Mouse (Mus musculus) limb, embryonic 12.5 days (tissue): Measurements from ENCODE around the gene March11. TPM values are rescaled to one million over a fixed set of nuclear protein-coding genes. Genes with fewer than 3 reads are reported as not detected.

Source experiments
- ATAC-seq: fragments of 200-750 bp; cut with Nextera tagmentation; 2 replicates; pipeline ENCODE4 v1.8.0; 2017; ENCODE audit warnings: low read depth, moderate TSS enrichment; ENCODE audit not compliant: insufficient number of reproducible peaks, insufficient read depth, low FRiP score, low TSS enrichment
- H3K27ac ChIP-seq: fragments of 300-500 bp; sonication (generic); 2 replicates; pipeline ENCODE4 v1.5.1; 2016; ENCODE audit warnings: mild to moderate bottlenecking, moderate library complexity
- H3K27me3 ChIP-seq: fragments of 300-500 bp; sonication (generic); 2 replicates; pipeline ENCODE4 v1.6.1; 2016; ENCODE audit warnings: mild to moderate bottlenecking, moderate library complexity
- H3K36me3 ChIP-seq: fragments of 300-500 bp; sonication (generic); 2 replicates; pipeline ENCODE4 v1.6.1; 2016; ENCODE audit warnings: mild to moderate bottlenecking, moderate library complexity
- H3K4me1 ChIP-seq: fragments of 300-500 bp; sonication (generic); replicated peaks from 2 replicates; pipeline ENCODE4 v1.6.1; 2016
- H3K4me2 ChIP-seq: fragments of 300-500 bp; sonication (generic); 2 replicates; pipeline ENCODE4 v1.6.1; 2016; ENCODE audit warnings: mild to moderate bottlenecking, moderate library complexity
- H3K4me3 ChIP-seq: fragments of 300-500 bp; sonication (generic); replicated peaks from 2 replicates; pipeline ENCODE4 v1.5.1; 2016; ENCODE audit warnings: mild to moderate bottlenecking
- H3K9ac ChIP-seq: fragments of 300-500 bp; sonication (generic); replicated peaks from 2 replicates; pipeline ENCODE4 v1.6.1; 2016; ENCODE audit warnings: mild to moderate bottlenecking, moderate library complexity
- H3K9me3 ChIP-seq: fragments of 300-500 bp; sonication (generic); 2 replicates; pipeline ENCODE4 v1.6.1; 2016; ENCODE audit warnings: mild to moderate bottlenecking, moderate library complexity
- WGBS: fragments of 180-500 bp; shearing (Covaris S2); methylation state at CpG from one replicate; pipeline ENCODE4 v1.1.7; 2016; 5-methylcytosine and 5-hydroxymethylcytosine counted together
- polyA plus RNA-seq: library from polyadenylated mRNA; unstranded; fragments of >200 nt; fragmentation: Nextera tagmentation; extraction: Ambion mirVana; gene quantifications from 2 replicates; pipeline ENCODE4 v1.2.1, GENCODE M21; 2016

The March11 gene
- polyA plus RNA-seq, 1 experiment from 2014 or later, result 0.41 TPM

DNA sequence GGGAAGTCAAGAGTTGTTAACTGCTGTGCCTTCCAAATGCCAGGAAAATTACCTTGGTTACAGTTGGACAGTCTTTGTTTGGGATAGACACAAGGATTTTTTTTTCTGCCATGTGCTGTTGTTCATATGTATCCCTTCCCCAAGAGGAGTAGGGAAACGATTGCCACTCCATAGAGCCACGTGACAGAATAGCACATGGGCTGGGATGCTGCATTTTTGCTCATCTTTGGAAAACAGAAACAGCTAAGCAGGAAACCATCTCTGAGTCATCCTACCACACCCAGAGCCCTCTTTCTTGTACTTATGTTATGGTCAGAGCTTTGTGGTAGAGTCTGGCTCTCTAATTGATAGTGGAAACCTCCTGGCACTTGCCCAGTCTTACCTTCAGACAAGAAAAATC lies 65.4 kb downstream of the March11 start:
- no peak for ATAC-seq
- Histone ChIP-seq H3K27me3 (no peaks in the 10 kb centered on the region), H3K4me2 (no peak overlapping the region), H3K9me3 (no peaks in the 10 kb centered on the region), H3K9ac (no peak overlapping the region), H3K27ac (no peak overlapping the region), H3K4me3 (no peak overlapping the region), H3K4me1 (no peaks in the 10 kb centered on the region), H3K36me3 (no peaks in the 10 kb centered on the region)
- 79% methylated on average over 2 of the region's 2 CpGs for WGBS

DNA sequence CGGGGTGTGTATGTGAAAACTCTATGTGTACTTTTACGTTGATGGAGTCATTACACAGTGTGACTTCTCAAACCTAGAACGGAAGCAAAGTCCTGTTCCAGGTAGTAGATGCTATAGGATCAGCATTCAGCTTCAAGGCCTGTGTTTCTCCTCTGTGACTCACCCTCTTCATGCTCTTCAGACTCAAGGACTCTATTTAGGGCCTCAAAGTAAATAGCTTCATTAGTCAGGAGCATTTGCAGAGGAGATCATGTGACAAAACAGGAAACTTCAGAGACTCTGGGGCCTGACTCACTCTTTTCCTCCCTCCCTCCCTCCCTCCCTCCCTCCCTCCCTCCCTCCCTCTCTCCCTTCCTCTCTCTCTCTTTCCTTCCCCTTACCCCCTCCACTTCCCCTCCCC lies 66.1 kb downstream of the March11 start:
- Histone ChIP-seq H3K36me3 (no peaks in the 10 kb centered on the region), H3K4me3 (no peak overlapping the region), H3K27me3 (no peaks in the 10 kb centered on the region), H3K27ac (no peak overlapping the region), H3K4me2 (no peak overlapping the region), H3K9me3 (no peaks in the 10 kb centered on the region), H3K9ac (no peak overlapping the region), H3K4me1 (no peaks in the 10 kb centered on the region)
- 93% methylated on average over 3 of the region's 3 CpGs for WGBS
- ATAC-seq, result no peak

DNA sequence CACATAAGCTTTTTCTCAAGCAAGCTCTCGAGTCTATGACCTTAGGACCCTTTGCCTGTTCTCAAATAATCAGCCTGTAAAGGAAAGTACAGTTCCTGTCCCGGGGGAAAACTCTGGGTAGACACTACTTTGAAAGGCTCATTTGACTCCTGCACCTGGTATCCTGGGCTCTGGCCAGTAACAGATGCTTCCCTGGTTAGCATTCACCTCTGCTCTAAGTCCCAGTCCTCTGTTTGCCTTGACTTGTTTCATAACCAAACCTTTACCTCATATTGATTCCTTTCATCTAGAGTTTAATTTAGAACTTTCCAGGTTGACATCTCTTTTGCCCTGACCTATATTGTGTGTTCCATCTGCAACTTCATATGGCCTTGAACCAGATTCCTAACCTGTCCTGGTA lies 68.5 kb downstream of the March11 start:
- no peak overlapping the region for H3K27ac ChIP-seq
- 47% methylated on average over 2 of the region's 2 CpGs for WGBS
- H3K9me3 ChIP-seq, result no peaks in the 10 kb centered on the region
- H3K27me3 ChIP-seq, result no peaks in the 10 kb centered on the region
- H3K4me2 ChIP-seq, result no peak overlapping the region
- H3K36me3 ChIP-seq, result no peaks in the 10 kb centered on the region
- no peak for ATAC-seq
- no peak overlapping the region for H3K9ac ChIP-seq
- H3K4me1 ChIP-seq, result no peaks in the 10 kb centered on the region
- H3K4me3 ChIP-seq, result no peak overlapping the region

DNA sequence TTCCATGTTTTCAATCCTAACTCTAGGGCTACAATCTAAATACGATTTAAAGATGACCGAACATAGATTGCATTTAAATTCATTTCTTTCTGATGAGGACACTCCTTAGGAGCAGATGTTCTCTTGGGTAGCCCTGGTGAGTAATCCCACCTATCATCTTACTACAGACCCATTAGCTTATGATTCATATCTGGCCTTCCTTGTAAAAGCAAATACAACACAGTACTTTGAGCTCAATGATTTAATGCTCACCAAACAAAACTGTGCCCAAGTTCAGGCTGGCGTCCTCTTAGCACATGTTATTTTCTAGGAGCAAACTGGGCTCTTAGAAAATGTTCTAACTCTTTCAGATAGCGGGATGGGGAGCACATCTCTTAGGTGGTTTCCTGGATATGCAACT lies 70.0 kb downstream of the March11 start:
- no peak for ATAC-seq
- Histone ChIP-seq H3K4me3 (no peak overlapping the region), H3K9ac (no peak overlapping the region), H3K27me3 (no peaks in the 10 kb centered on the region), H3K36me3 (no peaks in the 10 kb centered on the region), H3K4me2 (no peak overlapping the region), H3K4me1 (no peaks in the 10 kb centered on the region), H3K27ac (no peak overlapping the region), H3K9me3 (no peaks in the 10 kb centered on the region)
- WGBS, result 86% methylated on average over 4 of the region's 4 CpGs

DNA sequence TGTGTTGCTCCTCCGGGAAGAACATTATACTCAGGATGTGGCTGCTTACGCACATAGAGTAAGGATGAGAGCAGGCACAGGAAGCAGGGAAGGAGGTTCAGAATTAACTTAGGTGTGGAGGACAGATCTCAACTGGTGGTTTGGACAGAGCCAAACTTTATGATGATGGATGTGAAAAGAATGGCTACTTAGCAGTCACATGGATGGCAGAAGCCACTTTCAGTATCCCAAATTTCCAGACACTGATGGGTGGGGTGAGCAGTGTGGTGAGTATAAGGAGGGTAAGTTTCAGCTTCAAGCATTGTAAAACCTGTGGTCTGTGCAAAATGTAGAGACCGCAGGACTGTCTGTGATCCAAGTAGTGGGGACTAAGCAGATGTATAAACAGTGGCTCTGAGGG lies 71.0 kb downstream of the March11 start:
- Histone ChIP-seq H3K4me2 (no peak overlapping the region), H3K4me3 (no peak overlapping the region), H3K4me1 (no peaks in the 10 kb centered on the region), H3K36me3 (no peaks in the 10 kb centered on the region), H3K9ac (no peak overlapping the region), H3K27ac (no peak overlapping the region), H3K27me3 (no peaks in the 10 kb centered on the region), H3K9me3 (no peaks in the 10 kb centered on the region)
- ATAC-seq, result no peak
- 56% methylated on average over 3 of the region's 3 CpGs for WGBS

DNA sequence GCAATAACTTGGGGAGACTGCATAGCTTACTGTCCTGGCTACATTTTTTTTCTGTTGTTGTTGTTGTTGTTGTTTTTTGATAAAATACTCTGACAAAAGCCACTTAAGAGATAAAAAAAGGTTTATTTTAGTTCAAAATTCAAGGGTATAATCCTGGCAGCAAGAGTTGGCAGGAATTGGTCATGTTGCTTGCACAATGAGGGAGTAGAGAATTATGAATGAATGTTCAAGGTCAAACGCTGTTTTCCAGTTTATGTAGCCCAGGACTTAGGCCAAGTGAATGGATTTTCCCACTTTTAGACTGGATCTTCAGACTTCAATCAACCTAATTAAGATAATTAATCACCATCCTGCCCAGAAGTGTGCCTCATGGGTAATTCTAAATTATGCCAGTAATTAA lies 72.0 kb downstream of the March11 start:
- no peak overlapping the region for H3K9ac ChIP-seq
- no peaks in the 10 kb centered on the region for H3K27me3 ChIP-seq
- H3K4me2 ChIP-seq, result no peak overlapping the region
- H3K27ac ChIP-seq, result no peak overlapping the region
- 84% methylated on average over 1 of the region's 1 CpGs for WGBS
- H3K36me3 ChIP-seq, result no peaks in the 10 kb centered on the region
- no peaks in the 10 kb centered on the region for H3K9me3 ChIP-seq
- ATAC-seq, result no peak
- no peaks in the 10 kb centered on the region for H3K4me1 ChIP-seq
- no peak overlapping the region for H3K4me3 ChIP-seq

DNA sequence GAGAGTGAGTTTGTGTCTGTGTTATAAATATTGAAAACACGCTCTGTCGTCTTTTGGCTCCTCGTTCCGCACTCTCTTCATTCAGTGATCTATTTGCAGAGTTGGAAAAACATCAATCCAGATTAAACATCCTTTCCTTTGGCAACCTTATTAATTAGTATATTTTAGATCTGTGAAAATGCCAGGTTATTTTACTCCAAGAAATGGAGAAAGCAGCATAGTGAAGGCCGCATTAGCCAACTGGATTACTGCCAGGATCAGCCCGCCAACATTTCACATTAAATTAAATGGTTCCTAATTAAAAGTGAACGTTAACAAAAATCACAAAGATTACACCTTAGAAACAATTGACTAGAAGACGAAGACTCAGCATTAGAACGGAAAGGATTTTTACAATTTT lies 81.2 kb downstream of the March11 start:
- no peak overlapping the region for H3K9ac ChIP-seq
- H3K9me3 ChIP-seq, result no peaks in the 10 kb centered on the region
- H3K27me3 ChIP-seq, result no peaks in the 10 kb centered on the region
- H3K36me3 ChIP-seq, result no peaks in the 10 kb centered on the region
- no peak overlapping the region for H3K4me3 ChIP-seq
- H3K4me2 ChIP-seq, result no peak overlapping the region
- H3K27ac ChIP-seq, result no peak overlapping the region
- no peaks in the 10 kb centered on the region for H3K4me1 ChIP-seq
- ATAC-seq, result no peak
- WGBS, result 82% methylated on average over 9 of the region's 9 CpGs

DNA sequence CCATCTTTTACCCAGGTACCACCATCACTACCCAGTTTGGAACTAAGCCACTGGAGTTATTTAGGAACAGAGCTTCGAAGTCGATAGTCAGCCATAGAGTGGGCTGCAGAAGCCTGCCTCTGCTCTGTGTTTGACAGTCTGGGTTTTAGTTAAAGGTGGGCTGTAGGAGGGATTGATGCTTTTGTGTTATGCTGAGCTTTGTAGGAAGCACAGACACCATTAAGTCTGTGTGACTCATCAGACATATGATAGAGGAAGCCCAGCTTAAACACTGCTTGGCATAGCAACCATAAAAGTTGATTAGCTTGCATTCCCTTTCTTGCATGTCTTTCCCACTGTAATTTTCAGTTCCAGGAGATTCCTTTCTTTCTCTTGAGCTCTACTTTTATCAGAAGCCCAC lies 87.7 kb downstream of the March11 start:
- H3K27ac ChIP-seq, result no peak overlapping the region
- H3K9ac ChIP-seq, result no peak overlapping the region
- no peaks in the 10 kb centered on the region for H3K36me3 ChIP-seq
- H3K4me3 ChIP-seq, result no peak overlapping the region
- no peaks in the 10 kb centered on the region for H3K4me1 ChIP-seq
- no peaks in the 10 kb centered on the region for H3K27me3 ChIP-seq
- no peak for ATAC-seq
- H3K4me2 ChIP-seq, result no peak overlapping the region
- H3K9me3 ChIP-seq, result no peaks in the 10 kb centered on the region
- WGBS, result 84% methylated on average over 2 of the region's 2 CpGs

DNA sequence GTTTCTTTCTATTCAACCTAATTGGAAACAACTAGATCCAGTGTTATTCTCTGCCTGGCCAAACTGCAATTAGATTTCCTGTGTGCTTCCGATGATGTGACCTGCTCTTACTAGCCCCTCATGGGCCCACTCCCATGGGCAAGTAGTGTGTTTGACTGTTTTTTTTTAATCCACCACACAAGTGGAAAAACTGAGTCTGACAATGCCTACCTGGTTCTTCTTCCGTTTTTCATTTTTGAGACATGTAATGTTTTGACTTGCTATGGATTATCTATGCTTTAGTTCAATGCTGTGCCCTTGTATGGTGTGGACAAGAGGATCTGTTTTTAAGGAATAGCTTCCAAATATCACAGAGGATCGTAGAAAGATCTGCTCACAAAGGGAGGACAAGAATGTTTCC lies 116.4 kb downstream of the March11 start:
- Histone ChIP-seq H3K9ac (no peak overlapping the region), H3K27me3 (no peaks in the 10 kb centered on the region), H3K36me3 (no peaks in the 10 kb centered on the region), H3K4me2 (no peak overlapping the region), H3K4me3 (no peak overlapping the region), H3K27ac (no peak overlapping the region), H3K4me1 (no peaks in the 10 kb centered on the region), H3K9me3 (no peaks in the 10 kb centered on the region)
- no peak for ATAC-seq
- WGBS, result 93% methylated on average over 3 of the region's 3 CpGs

DNA sequence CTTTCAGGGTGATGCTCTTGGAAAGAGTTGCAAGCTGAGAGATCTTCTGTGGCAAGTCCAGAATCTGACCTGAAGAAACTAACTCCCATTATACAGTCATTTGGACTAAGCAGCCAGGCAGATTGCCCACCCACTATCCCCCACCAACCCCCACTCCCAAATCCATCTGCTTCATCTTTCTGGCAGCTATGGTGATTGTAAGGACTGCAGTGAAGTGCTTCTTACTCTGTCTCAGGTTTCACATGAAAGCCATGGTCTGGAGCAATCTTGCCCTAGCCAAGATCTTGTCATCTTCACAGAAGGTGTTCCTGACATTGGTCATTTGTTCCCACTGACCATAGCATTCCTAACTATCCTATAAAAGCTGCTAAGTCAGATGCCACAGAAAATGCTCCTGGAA lies 117.4 kb downstream of the March11 start:
- Histone ChIP-seq H3K4me3 (no peak overlapping the region), H3K27me3 (no peaks in the 10 kb centered on the region), H3K4me1 (no peaks in the 10 kb centered on the region), H3K9ac (no peak overlapping the region), H3K4me2 (no peak overlapping the region), H3K36me3 (no peaks in the 10 kb centered on the region), H3K27ac (no peak overlapping the region), H3K9me3 (no peaks in the 10 kb centered on the region)
- ATAC-seq, result no peak

DNA sequence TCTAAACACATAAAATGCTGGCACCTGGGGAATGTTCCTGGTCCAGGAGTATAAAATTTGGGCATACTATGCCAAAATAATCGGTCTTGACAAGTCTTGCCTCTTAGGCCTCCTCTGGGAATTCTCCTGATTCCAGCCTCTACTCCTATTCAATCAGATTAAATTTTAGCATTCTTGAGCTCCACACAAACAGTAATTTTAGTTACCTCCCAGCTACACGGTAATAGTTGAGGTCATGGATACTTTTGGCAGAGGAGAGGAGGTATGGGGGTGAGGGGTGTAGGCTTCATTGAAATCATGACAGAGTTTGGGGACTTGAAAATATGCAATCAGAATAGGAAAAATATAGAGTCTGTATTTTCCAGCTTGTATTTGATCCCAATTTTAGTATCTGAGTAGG lies 121.7 kb downstream of the March11 start:
- no peak overlapping the region for H3K9ac ChIP-seq
- H3K9me3 ChIP-seq, result no peaks in the 10 kb centered on the region
- H3K4me1 ChIP-seq, result no peaks in the 10 kb centered on the region
- no peak overlapping the region for H3K27ac ChIP-seq
- no peaks in the 10 kb centered on the region for H3K27me3 ChIP-seq
- no peak overlapping the region for H3K4me3 ChIP-seq
- no peak overlapping the region for H3K4me2 ChIP-seq
- no peaks in the 10 kb centered on the region for H3K36me3 ChIP-seq
- WGBS, result 75% methylated on average over 2 of the region's 2 CpGs
- no peak for ATAC-seq

DNA sequence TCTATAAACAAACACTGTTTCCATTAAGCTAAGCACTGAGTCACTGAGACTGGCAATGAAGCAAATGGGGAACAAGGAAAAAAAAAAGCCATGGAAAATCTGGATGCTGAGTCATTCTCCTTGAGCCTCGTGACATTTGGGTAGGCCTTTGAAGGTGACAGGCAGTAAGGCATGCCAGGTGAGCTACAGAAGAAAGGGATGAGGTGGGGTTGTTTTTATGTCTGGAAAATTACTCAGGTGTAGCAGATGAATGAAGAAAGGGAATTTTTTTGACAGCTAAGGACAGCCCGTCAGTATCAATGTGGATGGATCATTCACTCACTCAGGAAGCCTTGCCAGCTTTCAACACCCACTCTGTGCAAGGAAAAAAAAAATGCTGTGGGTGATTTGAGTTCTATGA lies 123.8 kb downstream of the March11 start:
- H3K4me3 ChIP-seq, result no peak overlapping the region
- H3K27me3 ChIP-seq, result no peaks in the 10 kb centered on the region
- no peaks in the 10 kb centered on the region for H3K9me3 ChIP-seq
- no peak overlapping the region for H3K9ac ChIP-seq
- H3K4me1 ChIP-seq, result no peaks in the 10 kb centered on the region
- H3K4me2 ChIP-seq, result no peak overlapping the region
- 78% methylated on average over 2 of the region's 2 CpGs for WGBS
- H3K27ac ChIP-seq, result no peak overlapping the region
- no peak for ATAC-seq
- no peaks in the 10 kb centered on the region for H3K36me3 ChIP-seq
